Mouse (Mus musculus) forebrain, embryonic 11.5 days (tissue): ENCODE results near the gene Tle2. TPM values are rescaled to one million over a fixed set of nuclear protein-coding genes. Genes with fewer than 3 reads are reported as not detected.

Experiments used
- ATAC-seq: fragments of 200-750 bp; cut with Nextera tagmentation; replicated peaks from 2 replicates; pipeline ENCODE4 v1.8.0; 2017; ENCODE audit warnings: moderate TSS enrichment; ENCODE audit not compliant: low FRiP score
- DNase-seq: peaks from one replicate; pipeline ENCODE4 v3.0.0-alpha.2; 2017; ENCODE audit warnings: low spot score
- H3K27ac ChIP-seq: fragments of 300-500 bp; sonication (generic); 2 replicates; pipeline ENCODE4 v1.5.1; 2014; ENCODE audit warnings: low read depth, low read length
- H3K27me3 ChIP-seq: fragments of 300-500 bp; sonication (generic); 2 replicates; pipeline ENCODE4 v1.6.1; 2014; ENCODE audit warnings: mild to moderate bottlenecking, low read length, mixed read lengths; ENCODE audit not compliant: control insufficient read depth, insufficient read depth
- H3K36me3 ChIP-seq: fragments of 300-500 bp; sonication (generic); 2 replicates; pipeline ENCODE4 v1.6.1; 2014; ENCODE audit warnings: mild to moderate bottlenecking, low read length, moderate library complexity, mixed read lengths; ENCODE audit not compliant: control insufficient read depth, insufficient read depth
- H3K4me1 ChIP-seq: fragments of 300-500 bp; sonication (generic); replicated peaks from 2 replicates; pipeline ENCODE4 v1.6.1; 2014; ENCODE audit warnings: low read length, mixed read lengths; ENCODE audit not compliant: control insufficient read depth, insufficient read depth
- H3K4me2 ChIP-seq: fragments of 300-500 bp; sonication (generic); 2 replicates; pipeline ENCODE4 v1.6.1; 2014; ENCODE audit warnings: low read depth, mild to moderate bottlenecking, low read length, moderate library complexity, mixed read lengths; ENCODE audit not compliant: severe bottlenecking
- H3K4me3 ChIP-seq: fragments of 300-500 bp; sonication (generic); 2 replicates; pipeline ENCODE4 v1.5.1; 2014; ENCODE audit warnings: low read depth, low read length
- H3K9ac ChIP-seq: fragments of 300-500 bp; sonication (generic); 2 replicates; pipeline ENCODE4 v1.6.1; 2014; ENCODE audit warnings: low read length
- H3K9me3 ChIP-seq: fragments of 300-500 bp; sonication (generic); 2 replicates; pipeline ENCODE4 v1.6.1; 2016; ENCODE audit warnings: low read length, mixed read lengths; ENCODE audit not compliant: control insufficient read depth
- WGBS: fragments of 180-500 bp; shearing (Covaris S2); extraction: QIAGEN DNeasy Blood & Tissue Kit; methylation state at CpG from one replicate; pipeline ENCODE4 v1.1.7; 2014; 5-methylcytosine and 5-hydroxymethylcytosine counted together
- polyA plus RNA-seq: library from polyadenylated mRNA; unstranded; fragments of >200 nt; fragmentation: Nextera tagmentation; extraction: Ambion mirVana; gene quantifications from 2 replicates; pipeline ENCODE4 v1.2.1, GENCODE M21; 2014

The Tle2 gene
- polyA plus RNA-seq, 1 experiment from 2014 or later, result 8.1 TPM

- peaks cover 14% of the 10 kb centered on the region for H3K27me3 ChIP-seq
- H3K4me1 ChIP-seq, result peaks cover 23% of the 10 kb centered on the region
- ATAC-seq (no peak), DNase-seq (no peak)
- H3K4me2 ChIP-seq, result peak overlapping the region; percentile 90
- H3K9ac ChIP-seq, result peak overlapping the region; percentile 96
- H3K27ac ChIP-seq, result no peak overlapping the region
- 32% methylated on average over 16 of the region's 16 CpGs for WGBS
- peaks cover 2% of the 10 kb centered on the region; the same call in 1 of the 2 replicates for H3K36me3 ChIP-seq
- no peaks in the 10 kb centered on the region for H3K9me3 ChIP-seq
- H3K4me3 ChIP-seq, result peak overlapping the region; percentile 73
Observed at GRCm38 (mm10) chr10:81560719-81561459, 13.5 kb upstream of the Tle2 start.

GRCm38 (mm10) chr10:81562411-81562810 lies 11.9 kb upstream of the Tle2 start:
- Histone ChIP-seq H3K27me3 (peaks cover 28% of the 10 kb centered on the region), H3K4me2 (no peak overlapping the region), H3K27ac (no peak overlapping the region), H3K36me3 (peaks cover 2% of the 10 kb centered on the region; the same call in 1 of the 2 replicates), H3K4me3 (no peak overlapping the region), H3K4me1 (peaks cover 23% of the 10 kb centered on the region), H3K9ac (no peak overlapping the region; the same call in 1 of the 2 replicates), H3K9me3 (no peaks in the 10 kb centered on the region)
- ATAC-seq, result no peak
- whole genome bisulfite sequencing, result 77% methylated on average over 6 of the region's 6 CpGs
- DNase-seq, result no peak

- DNase-seq (no peak), ATAC-seq (no peak)
- H3K9ac ChIP-seq, result no peak overlapping the region
- peaks cover 26% of the 10 kb centered on the region for H3K4me1 ChIP-seq
- peak overlapping the region; percentile 31; the same call in 1 of the 2 replicates for H3K4me2 ChIP-seq
- no peaks in the 10 kb centered on the region for H3K9me3 ChIP-seq
- H3K4me3 ChIP-seq, result no peak overlapping the region
- H3K27ac ChIP-seq, result no peak overlapping the region
- WGBS, result 47% methylated on average over 6 of the region's 6 CpGs
- H3K36me3 ChIP-seq, result peaks cover 2% of the 10 kb centered on the region; the same call in 1 of the 2 replicates
- peaks cover 34% of the 10 kb centered on the region for H3K27me3 ChIP-seq
Observed at GRCm38 (mm10) chr10:81563481-81563880, 10.9 kb upstream of the Tle2 start.

- Histone ChIP-seq H3K4me1 (peaks cover 32% of the 10 kb centered on the region), H3K9ac (0 out of 2 replicates have a peak overlapping the region, but pooled peaks have one; percentile 21), H3K4me2 (peak overlapping the region; percentile 31; the same call in 1 of the 2 replicates), H3K27me3 (peaks cover 38% of the 10 kb centered on the region), H3K4me3 (0 out of 2 replicates have a peak overlapping the region, but pooled peaks have one; percentile 9), H3K27ac (no peak overlapping the region), H3K9me3 (no peaks in the 10 kb centered on the region), H3K36me3 (peaks cover 2% of the 10 kb centered on the region; the same call in 1 of the 2 replicates)
- ATAC-seq (no peak), DNase-seq (no peak)
- WGBS, result 3% methylated on average over 10 of the region's 10 CpGs
Observed at GRCm38 (mm10) chr10:81564216-81564615, 10.1 kb upstream of the Tle2 start.

- Histone ChIP-seq H3K4me2 (no peak overlapping the region), H3K9ac (no peak overlapping the region), H3K9me3 (no peaks in the 10 kb centered on the region), H3K36me3 (peaks cover 2% of the 10 kb centered on the region; the same call in 1 of the 2 replicates), H3K27ac (no peak overlapping the region), H3K4me3 (no peak overlapping the region), H3K27me3 (peaks cover 43% of the 10 kb centered on the region), H3K4me1 (peaks cover 37% of the 10 kb centered on the region)
- no peak for ATAC-seq
- 6% methylated on average over 10 of the region's 10 CpGs for WGBS
- peak; percentile 84 for DNase-seq
Observed at GRCm38 (mm10) chr10:81564734-81565133, 9.6 kb upstream of the Tle2 start.

GRCm38 (mm10) chr10:81565257-81566228 lies 8.8 kb upstream of the Tle2 start:
- H3K9ac ChIP-seq, result no peak overlapping the region
- no peak for ATAC-seq
- no peak for DNase-seq

GRCm38 (mm10) chr10:81568381-81569191 lies 5.8 kb upstream of the Tle2 start:
- Histone ChIP-seq H3K4me3 (no peak overlapping the region), H3K27me3 (peaks cover 63% of the 10 kb centered on the region), H3K9ac (peak overlapping the region; percentile 29), H3K27ac (peak overlapping the region; percentile 41), H3K4me2 (peak overlapping the region; percentile 35), H3K4me1 (peaks cover 45% of the 10 kb centered on the region), H3K9me3 (no peaks in the 10 kb centered on the region), H3K36me3 (peaks cover 2% of the 10 kb centered on the region; the same call in 1 of the 2 replicates)
- 11% methylated on average over 16 of the region's 16 CpGs for WGBS
- DNase-seq (peak; percentile 83), ATAC-seq (0 out of 2 replicates have a peak, but pooled peaks have one; percentile 2)

More at GRCm38 (mm10) chr10:81565257-81566228, 8.8 kb upstream of the Tle2 start:
- peaks cover 2% of the 10 kb centered on the region; the same call in 1 of the 2 replicates for H3K36me3 ChIP-seq
- H3K27me3 ChIP-seq, result peaks cover 44% of the 10 kb centered on the region
- 23% methylated on average over 20 of the region's 20 CpGs for WGBS
- H3K4me1 ChIP-seq, result peaks cover 42% of the 10 kb centered on the region
- no peak overlapping the region for H3K4me2 ChIP-seq
- no peak overlapping the region for H3K27ac ChIP-seq
- no peak overlapping the region for H3K4me3 ChIP-seq
- H3K9me3 ChIP-seq, result no peaks in the 10 kb centered on the region
